Mouse (Mus musculus): Measurements from ENCODE around the gene Lmln. TPM values are rescaled to one million over a fixed set of nuclear protein-coding genes. Genes with fewer than 3 reads are reported as not detected.
"Not testable (repeated sequence)": the region's sequence is repeated elsewhere in the genome, so short reads cannot be mapped to it uniquely, and the experiment has no call there.

Gene Lmln
- total RNA-seq, 2 experiments from 2014 or later: 11.7 to 13.5 TPM

DNA sequence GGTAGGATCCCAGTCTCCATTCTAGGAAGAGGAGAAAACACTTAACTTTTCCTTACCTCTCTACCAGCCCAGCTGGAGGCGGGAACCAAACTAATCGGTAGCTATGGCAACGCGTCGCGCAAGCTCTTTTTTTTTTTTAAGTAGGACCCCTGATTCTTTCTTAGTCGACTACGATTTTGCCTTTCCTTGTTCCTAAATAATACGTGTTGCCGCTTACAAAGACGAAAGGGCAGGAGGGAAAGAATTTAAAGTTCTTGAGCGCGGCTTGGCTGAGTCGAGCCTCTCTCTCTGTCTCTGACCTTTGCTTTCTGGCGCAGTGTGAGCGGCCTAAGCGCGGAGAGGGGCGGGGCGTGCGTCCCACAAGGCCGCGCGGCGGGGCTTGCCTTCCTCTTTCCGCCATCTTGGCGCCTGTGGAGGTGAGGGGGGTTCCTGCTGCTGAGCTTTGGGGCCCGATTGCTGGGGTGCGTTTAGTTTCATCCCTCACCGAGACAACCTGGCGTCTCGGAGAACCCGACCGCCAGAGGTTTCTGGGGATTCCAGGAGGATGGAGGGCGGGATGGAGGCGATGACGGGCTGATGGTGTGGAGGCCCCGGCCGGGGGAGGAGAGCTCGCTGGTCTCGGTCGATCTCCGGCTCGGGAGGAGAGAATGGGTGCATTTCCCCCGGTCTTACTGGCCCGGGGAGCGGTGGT lies 6.1 kb upstream of the Lmln start, which contains the start of the genes Iqcg and Rpl35a:
TSS of gene Iqcg (minus strand) at position 124 of the 691 bp plus-strand sequence.
TSS of gene Rpl35a (plus strand) at position 359 of the 691 bp plus-strand sequence.
- DNase-seq (ENCODE audit: low spot score in 2 of 2): peak; percentile 90 to 92
- intact Hi-C loops (cut with DNase I): no loop called here

DNA sequence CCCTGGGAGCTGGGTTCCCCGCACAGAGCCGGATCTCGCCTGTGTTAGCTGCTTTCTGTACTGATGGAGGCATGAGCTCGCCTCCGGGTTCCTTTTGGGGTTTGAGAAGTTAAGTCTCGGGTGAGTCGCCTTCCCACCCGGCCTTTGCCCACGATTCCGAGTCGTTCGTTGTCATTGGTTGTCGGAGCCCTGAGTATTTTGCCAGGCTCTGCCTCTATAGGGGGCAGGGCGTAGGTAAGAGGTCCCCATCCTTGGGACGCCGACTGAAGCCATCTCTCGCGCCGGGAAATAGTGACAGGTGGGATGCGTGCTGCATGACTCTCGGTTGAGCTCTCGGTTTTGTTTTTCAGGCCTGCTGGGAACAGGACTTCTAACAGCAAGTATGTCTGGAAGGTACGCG lies 5.5 kb upstream of the Lmln start:
- intact Hi-C loops (cut with DNase I): no loop called here
- DNase-seq (ENCODE audit: low spot score in 2 of 2): peak in 1 of 2 experiments; percentile 27

DNA sequence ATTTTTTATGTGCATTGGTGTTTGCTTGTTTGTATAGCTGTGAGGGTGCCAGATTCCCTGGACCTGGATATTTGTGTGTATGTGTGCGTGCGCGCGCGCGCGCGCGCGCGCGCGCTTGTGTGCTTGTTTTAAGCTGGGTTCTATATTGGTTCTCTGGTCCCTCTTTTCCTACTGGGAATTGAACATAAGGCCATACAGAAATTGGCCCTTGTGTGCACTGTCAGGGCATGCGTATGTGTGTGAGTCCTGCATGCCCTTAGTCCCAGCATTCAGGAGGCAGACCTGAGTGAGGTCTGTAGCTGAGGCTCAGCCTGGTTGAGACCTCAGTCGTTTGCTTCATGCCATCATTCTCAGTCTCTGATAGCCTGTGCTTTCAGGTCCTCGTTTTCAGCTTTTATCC lies 4.3 kb upstream of the Lmln start:
- no peak for DNase-seq (ENCODE audit: low spot score in 2 of 2)
- intact Hi-C loops (cut with DNase I): no loop called here

DNA sequence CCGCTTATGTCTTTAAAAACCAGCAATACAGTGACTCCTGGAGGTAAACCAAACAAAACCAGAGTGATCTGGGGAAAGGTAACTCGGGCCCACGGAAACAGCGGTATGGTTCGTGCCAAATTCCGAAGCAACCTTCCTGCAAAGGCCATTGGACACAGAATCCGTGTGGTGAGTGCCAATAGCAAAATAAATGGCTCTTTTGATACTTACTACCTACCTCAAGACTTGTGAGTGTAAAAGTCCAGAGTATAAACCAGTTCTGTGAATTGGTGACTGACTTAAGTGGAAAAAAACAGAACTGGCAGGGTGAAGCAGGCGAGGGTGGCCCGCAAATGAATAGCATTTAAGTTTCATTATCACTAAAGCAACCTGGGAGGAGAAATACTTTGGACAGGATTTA lies 3.7 kb upstream of the Lmln start:
- intact Hi-C loops (cut with DNase I); DNase-seq (ENCODE audit: low spot score in 2 of 2): not testable (repeated sequence)

DNA sequence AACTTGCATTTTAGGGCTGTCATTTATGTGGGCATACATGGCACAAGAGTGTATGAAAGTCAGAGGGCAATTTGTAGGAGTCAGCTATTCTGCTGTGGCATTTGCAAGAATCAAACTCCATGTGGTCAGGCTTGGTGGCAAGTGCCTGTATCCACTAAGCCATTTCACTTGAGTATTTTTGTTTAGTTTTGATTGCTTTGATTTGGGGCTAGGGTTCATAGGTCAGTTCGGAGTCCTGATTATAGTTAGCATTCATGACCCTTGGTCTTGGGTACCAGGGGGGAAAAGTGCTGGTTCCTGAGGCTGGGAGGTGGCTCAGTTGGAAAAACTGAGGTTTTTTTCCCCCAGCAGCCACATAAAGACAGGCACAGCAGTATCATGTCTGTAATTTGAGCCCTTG lies 2.9 kb upstream of the Lmln start:
- no peak for DNase-seq (ENCODE audit: low spot score in 2 of 2)
- intact Hi-C loops (cut with DNase I): no loop called here

DNA sequence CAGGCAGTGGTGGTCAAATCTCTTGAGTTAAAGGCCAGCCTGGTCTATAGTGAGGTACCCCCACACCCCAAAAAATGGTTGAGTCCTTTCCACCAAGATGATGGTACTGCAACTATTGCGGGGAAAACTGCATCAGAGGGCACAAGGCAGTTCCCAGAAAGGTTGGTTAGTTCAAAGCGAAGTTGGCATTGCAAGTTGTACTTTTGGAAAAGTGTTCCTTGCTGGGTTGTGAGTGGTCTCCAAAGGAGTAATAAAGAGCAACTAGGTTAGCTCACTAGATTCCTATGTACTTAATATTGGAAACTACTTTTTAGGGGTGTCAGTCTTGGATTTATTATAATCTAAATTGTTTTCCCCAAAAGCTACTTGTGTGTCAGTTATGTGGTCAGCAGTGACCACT lies 1.4 kb upstream of the Lmln start:
- DNase-seq (ENCODE audit: low spot score in 2 of 2): no peak
- intact Hi-C loops (cut with DNase I): loop anchor here (5.0 kb wide), 1 partner anchor 96 kb away; no protein-coding TSS in a partner anchor

DNA sequence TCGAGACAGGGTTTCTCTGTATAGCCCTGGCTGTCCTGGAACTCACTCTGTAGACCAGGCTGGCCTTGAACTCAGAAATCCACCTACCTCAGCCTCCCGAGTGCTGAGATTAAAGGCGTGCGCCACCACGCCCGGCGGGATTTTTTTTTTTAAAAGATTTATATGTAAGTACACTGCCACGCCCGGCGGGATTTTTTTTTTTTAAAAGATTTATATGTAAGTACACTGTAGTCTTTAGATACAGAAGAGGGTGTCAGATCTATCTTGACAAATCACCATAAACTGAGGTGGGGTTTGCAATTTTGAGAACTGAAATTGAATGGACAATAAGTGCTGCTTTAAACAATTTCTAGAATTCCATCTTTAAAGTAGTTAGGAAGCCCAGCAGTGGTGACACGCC lies 921 bp upstream of the Lmln start:
- intact Hi-C loops (cut with DNase I): loop anchor here (5.0 kb wide), 1 partner anchor 96 kb away; no protein-coding TSS in a partner anchor
- DNase-seq (ENCODE audit: low spot score in 2 of 2): no peak

DNA sequence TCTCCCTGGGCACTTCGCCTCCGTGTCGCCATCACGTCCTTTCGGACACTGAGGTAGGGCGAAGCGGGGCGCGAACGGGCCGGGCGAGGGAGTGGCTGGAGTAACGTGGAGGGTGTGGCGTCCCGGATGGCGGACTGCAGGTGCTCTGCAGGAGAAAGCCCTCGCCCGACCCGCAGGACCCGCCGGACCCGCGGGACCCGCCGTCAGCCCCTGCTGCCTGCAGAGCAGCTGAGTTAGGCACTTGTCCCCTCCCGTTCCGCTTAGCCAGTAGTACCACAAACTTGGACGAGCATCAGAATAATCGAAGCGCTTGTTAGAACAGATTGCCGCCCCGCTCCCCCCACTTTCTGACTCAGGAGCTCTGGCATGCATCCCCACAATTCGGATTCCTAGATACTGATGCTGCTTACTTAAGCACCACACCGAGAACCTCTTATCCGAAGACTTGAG lies 386 bp downstream of the Lmln start:
- intact Hi-C loops (cut with DNase I): loop anchor here (2.0 to 5.0 kb wide), 2 partner anchors 95 to 116 kb away; no protein-coding TSS in a partner anchor
- peak; percentile 65 to 85 for DNase-seq (ENCODE audit: low spot score in 2 of 2)

DNA sequence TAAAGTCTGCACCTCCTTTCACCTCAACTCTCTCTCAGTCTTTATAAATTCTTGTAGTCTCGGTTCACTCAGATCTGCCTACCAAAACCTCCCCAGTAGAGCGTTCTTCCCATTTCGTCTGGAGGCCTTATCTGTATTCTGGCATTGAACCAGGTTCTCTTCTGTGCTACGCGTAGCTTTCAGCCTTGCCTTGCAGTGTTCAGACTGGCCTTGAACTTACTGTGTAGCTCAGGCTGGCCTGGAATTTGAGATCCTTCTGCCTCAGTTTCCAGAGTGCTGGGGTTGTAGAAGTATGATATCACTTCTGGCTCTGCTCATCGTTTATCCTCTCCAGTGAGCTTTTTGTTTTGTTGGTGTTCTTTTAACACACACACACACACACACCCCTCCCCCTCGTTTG lies 946 bp downstream of the Lmln start:
- DNase-seq (ENCODE audit: low spot score in 2 of 2): no peak
- intact Hi-C loops (cut with DNase I): loop anchor here (2.0 to 5.0 kb wide), 2 partner anchors 94 to 116 kb away; no protein-coding TSS in a partner anchor

DNA sequence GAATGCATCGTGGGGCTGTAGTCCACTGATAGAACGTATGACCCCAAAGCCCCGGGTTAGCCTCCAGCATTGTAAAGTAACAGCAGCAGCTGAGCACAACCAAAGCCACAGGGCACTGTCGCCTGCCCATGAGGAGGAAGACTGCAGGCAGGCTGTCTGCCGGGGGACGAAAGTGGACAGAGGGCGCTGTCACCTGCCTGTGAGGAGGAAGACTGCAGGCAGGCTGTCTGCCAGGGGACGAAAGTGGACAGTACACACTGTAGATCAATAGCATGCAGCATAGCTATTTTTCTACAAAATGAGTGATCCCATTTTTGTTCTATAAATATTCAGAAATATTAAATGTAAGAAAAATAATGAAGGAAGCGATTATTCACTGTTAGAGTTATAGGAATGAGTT lies 2.3 kb downstream of the Lmln start:
- intact Hi-C loops (cut with DNase I): loop anchor here (5.0 kb wide), 1 partner anchor 93 kb away; no protein-coding TSS in a partner anchor
- no peak for DNase-seq (ENCODE audit: low spot score in 2 of 2)

DNA sequence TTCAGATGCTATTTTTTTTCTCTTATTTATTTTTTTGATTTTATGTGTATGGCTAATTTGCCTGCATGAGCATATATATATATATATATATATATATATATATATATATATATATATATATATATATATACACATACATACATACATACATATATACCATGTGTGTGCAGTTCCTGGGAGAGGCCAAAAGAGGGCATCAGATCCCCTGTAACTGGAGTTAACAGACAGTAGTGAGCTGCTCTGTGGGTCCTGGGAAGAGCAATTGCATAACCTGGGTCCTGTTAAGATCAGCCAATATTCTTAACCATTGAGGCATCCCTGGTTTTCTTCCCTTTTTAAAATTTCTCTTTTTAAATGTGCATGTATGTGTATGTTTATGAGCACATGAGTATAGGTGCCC lies 8.6 kb downstream of the Lmln start:
- no peak for DNase-seq (ENCODE audit: low spot score in 2 of 2)
- intact Hi-C loops (cut with DNase I): no loop called here

DNA sequence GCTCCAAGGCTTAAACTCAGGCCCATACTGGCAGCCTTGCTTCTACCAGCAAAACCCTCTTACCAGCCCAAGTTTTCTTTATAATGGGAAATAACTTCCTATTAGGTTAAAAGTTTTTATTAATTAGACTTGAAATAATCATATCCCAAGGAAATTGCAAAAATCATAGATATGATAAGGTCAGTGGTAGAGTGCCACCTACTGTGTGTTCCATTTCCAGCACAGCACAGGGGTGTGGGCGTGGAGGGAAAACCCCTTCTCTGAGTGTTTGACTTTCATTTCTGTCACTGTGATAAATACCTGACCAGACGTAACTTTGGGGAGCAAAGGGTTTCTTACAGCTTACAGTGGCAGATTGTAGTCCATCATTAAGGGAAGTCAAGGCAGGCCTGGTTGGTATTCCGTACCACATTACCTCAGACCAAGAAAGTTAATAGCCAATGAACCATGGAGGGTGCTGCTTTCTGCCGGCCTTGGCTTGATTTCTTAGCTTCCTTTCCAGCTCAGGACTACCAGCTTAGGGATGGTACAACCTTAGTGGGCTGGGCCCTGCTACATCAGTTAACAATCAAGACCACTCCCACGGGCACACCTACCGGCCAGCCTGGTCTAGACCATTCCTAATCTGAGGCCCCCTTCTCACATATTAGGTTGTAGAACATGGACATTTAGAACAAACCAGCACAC lies 10.7 kb downstream of the Lmln start:
- DNase-seq (ENCODE audit: low spot score in 2 of 2): no peak
- intact Hi-C loops (cut with DNase I): no loop called here

DNA sequence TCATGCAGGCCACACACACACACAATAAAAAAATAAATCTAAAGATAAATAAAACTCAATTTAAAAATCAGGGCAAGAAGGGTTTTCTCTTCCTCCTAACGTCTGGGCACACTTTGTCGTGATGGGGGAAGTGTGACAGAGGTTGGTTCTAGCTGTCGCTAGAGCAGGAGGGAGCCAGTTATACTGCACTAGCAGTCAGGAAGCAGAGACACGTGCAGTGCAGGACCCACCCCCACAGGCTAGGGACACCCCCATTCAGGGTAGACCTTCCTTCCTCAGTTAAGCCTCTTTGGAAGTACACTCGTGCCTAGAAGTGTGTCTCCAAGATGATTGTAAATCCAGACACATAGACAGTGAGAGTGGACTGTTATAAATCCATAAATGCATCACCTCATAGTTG lies 12.6 kb downstream of the Lmln start:
- DNase-seq (ENCODE audit: low spot score in 2 of 2): no peak
- intact Hi-C loops (cut with DNase I): no loop called here

DNA sequence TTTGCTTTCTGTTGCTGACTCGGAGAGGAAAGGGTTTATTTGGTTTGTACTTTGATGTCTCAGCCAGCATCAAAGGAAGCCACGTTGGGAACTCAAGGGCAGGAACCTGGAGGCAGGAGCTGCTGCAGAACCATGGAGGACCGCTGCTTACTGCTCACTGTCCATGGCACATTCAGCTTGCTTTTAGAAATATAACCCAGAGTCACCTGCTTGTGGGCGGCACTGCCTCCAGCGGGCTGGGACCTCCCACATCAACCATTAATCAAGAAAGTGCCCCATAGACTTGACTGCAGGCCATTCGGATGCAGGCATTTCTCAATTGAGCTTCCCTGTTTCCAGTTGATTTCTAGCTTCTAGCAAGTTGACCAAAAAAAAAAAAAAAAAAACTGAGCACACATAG lies 13.8 kb downstream of the Lmln start:
- intact Hi-C loops (cut with DNase I): no loop called here
- no peak for DNase-seq (ENCODE audit: low spot score in 2 of 2)

DNA sequence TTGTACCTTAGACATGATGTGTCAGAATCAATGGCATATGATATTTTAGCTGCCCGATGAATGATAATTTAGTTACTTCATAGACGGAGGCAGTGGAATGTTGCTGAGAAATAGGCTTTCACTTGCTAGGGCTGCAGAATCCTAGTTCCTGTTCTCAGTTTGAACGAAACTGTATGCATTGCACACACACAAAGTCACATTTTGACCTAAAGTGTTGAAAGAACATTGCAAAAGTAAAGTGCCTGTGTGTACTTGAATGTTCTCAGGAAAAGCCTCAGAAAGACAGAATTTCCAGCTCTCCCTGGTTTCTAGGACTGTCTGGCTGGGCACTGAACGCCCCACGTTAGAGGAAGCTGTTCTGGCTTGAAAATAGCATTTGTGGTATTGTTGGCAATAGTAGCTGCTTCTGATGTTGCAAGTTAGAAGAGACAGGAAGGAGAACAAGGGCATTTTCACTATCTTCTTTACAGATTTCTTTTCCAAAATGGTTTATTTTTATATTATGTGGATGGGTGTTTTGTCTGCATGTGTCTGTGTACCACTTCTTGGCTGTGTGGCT lies 14.8 kb downstream of the Lmln start:
- intact Hi-C loops (cut with DNase I): loop anchor here (1.0 kb wide), 1 partner anchor 74 kb away; no protein-coding TSS in a partner anchor
- no peak for DNase-seq (ENCODE audit: low spot score in 2 of 2)

DNA sequence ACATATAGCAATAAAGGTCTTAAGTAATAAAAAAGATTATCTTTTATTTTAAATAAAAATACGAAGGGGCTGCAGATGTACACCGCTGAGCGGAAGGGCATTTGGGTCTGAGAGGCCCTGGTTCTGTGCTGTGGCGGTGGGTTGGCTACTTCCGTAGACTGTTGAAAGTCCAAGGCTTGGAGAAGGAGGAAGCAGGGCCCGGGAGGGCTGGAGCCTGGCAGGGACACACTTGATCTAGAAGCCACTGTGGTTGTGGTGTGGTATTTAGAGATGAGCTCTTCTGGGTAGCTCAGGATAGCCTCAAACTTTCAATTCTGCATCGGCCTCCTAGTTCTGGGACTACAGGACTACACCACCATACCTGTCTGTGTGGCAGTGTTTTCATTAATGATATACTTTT lies 17.7 kb downstream of the Lmln start:
- DNase-seq (ENCODE audit: low spot score in 2 of 2): no peak
- intact Hi-C loops (cut with DNase I): no loop called here

DNA sequence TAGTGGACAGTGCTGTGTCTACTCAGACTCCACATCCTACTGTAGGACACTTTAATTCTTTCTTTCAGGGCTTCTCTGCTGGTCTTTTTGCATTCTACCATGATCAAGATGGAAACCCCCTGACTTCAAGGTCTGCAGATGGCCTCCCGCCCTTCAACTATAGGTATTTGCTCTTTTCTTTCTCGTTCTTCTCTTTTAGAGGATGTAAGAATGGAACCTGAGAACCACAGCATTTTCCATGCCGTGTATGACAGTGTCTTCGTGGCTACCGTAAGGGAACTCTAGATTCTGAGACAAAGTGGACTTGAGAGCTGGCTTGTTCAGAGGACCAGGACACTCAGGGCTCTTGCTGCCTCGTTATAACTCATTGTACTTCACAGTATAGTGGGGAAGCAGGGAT lies 20.6 kb downstream of the Lmln start:
- no peak for DNase-seq (ENCODE audit: low spot score in 2 of 2)
- intact Hi-C loops (cut with DNase I): no loop called here

DNA sequence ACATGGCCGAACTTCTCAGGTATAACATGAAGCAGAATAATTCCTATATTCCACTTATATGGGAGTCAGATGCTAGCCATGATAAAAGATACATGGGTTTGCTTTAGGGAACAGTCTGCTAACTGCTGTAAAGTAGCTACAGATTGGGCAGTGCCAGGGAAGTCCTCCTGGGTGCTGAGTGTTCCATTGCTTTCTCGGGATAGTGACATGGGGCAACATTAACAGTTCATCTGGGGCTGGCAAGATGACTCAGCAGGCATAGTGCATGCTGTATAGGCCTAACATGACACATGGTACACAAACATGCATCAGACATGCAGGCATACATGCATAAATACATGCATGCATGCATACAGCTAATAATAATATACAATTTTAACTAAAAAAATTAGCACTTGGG lies 21.7 kb downstream of the Lmln start:
- no peak for DNase-seq (ENCODE audit: low spot score in 2 of 2)
- intact Hi-C loops (cut with DNase I): no loop called here

DNA sequence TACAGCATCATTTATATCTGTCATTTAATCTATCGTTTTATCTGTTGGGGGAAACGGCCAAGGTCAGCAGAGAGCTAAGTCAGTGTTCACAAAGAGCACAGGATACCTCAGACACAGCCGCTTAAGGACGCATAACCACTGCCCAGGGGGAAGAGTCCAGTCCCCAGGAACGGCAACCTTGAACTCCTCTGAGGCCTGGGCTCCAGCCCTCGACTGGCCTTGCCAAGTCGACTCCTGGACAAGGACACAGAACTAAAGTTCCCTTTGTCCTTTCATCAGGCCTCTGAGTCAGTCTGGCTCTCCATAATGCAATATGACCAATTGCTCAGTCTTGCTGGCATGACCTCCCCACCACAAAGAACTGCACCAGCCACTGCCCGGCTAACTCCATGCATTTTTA lies 23.3 kb downstream of the Lmln start:
- intact Hi-C loops (cut with DNase I): no loop called here
- no peak for DNase-seq (ENCODE audit: low spot score in 2 of 2)

DNA sequence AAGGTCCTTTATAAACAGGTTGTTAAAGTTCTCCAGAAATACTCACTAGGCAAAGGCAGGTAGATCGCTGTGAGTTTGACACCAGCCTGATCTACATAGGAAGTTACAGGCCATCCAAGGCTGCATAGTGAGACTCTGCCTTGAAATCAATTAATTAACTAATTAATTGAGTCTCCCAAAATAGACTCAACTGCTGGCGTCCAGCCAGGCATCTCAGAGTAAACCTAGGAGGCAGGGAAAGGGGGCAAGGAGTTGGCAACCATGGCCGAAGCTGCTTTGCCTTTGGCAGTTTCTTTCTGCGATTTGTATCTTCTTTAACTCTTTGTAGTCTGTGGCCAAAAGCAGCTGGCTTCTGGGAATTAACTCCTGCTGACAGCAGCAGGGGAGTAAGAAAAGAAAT lies 51.4 kb downstream of the Lmln start:
- DNase-seq (ENCODE audit: low spot score in 2 of 2): peak in 1 of 2 experiments; percentile 13
- intact Hi-C loops (cut with DNase I): no loop called here

DNA sequence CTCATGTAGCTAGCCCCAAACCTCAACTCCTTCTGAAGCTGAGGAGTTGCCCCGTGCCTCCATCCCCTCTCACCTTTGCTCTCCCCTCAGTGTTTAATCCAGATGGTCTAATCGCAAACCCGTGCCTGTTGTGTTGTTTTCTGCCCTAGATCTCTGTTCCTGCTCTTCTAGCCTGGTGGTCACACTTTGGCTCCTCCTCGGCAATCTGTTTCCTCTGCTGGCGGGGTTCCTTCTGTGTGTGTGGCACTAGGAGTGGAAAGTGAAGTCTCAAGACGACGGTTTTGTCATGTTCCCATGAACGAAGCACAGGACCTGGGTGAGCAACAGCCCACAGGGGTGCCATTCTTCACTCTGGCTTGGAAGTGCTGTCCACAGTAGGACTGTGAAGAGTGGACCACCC lies 61.1 kb downstream of the Lmln start:
- DNase-seq (ENCODE audit: low spot score in 2 of 2): no peak
- intact Hi-C loops (cut with DNase I): no loop called here
